Mouse (Mus musculus) cortical plate, adult 2 months (tissue): Measurements from ENCODE around the gene Rin2.

Experiments used
- CTCF ChIP-seq: fragments of 200-500 bp; IDR thresholded peaks from 2 replicates; pipeline ENCODE4 v1.5.1; 2011; ENCODE audit warnings: mild to moderate bottlenecking, control low read depth, low read length; ENCODE audit not compliant: insufficient read depth; ENCODE audit errors: extremely low read depth
- POLR2A ChIP-seq: fragments of 200-500 bp; IDR thresholded peaks from 2 replicates; pipeline ENCODE4 v1.6.1; 2011; ENCODE audit warnings: mild to moderate bottlenecking, low read length, control low read depth; ENCODE audit not compliant: insufficient read depth; ENCODE audit errors: extremely low read depth

DNA sequence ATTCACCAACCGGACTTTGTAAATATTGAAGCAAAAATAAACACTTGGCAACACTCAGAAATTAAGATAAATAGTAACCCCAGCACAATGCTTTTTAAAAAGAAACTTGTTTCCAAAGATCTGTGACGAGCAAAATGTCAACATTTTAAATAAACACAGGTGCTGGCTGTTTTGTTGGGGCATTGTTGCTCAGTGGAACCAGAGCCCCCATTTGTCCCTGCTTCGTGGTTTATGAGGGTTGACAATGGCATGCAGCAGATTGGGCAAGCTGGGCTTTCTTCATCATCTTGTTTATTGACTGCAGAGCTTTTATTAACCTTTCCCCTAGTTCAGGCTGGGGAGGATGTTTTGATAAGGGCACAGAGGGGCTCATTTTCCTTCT, 1.5 kb downstream of the Rin2 start:
- TF ChIP-seq CTCF (no peak), POLR2A (no peak)
